7 mouse cellular contexts compared by ENCODE assay signal in the genomic region with DNA sequence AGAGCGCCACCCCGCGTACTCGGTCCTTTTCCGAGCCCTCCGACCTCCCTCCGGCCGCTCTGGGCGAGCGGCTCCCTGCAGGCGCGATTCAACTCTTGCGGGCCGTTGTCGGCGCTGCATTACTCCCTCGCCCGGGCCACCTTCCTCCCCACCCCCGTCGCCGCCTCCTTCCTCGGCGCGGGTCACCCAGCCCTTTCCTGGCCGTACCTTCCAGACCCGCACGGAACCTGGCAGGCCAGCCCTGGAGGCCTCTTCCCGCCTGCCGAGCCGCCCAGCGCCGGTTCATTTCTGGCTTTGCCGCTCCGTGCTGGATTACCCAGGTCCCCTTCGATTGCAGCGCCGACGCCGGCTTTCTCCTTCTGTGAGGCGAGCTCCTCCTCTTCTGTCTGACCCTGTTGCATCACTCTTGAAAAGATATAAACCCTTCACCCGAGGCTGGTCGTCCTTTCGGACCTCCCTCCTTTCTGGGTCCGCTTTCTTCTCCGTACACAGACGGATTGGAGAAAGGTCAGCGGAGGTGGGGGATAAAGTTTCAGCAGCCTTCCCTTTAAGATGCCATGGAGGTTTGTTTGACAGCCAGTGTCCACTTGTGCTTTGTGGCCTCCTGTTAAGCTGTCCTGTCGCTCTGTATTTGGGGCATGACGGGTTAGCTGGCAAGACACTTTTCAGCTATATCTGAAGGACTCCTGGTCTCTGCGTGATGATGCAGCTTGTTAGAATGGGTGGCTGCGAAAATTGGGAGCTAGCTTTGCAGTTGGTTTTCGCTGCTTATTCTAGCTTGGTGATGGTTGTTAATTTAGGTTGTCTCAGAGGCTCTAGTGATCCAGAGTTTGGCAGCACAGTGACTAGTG. TPM values are rescaled to one million over a fixed set of nuclear protein-coding genes. Genes with fewer than 3 reads are reported as not detected.
DNase-seq lines count a peak whose midpoint lies in the region; ATAC-seq and TF ChIP-seq lines count a peak whose summit lies in the region.

No protein-coding gene starts in this region.

- H3K4me1 ChIP-seq in hindbrain, postnatal 0 days (ENCODE audit: insufficient read depth, low read length): peaks cover 17% of the 10 kb centered on the region
- peaks cover 25% of the 10 kb centered on the region for H3K4me1 ChIP-seq in limb, embryonic 10.5 days
- H3K4me1 ChIP-seq in midbrain, embryonic 10.5 days: peaks cover 39% of the 10 kb centered on the region

- H3K4me3 ChIP-seq in hindbrain, postnatal 0 days (ENCODE audit: low read length): peak overlapping the region; percentile 91
- H3K4me3 ChIP-seq in limb, embryonic 10.5 days: peak overlapping the region; percentile 85
- peak overlapping the region; percentile 93 for H3K4me3 ChIP-seq in midbrain, embryonic 10.5 days

- H3K36me3 ChIP-seq in hindbrain, postnatal 0 days (ENCODE audit: insufficient read depth, low read length): 0 out of 2 replicates have a peak, but pooled peaks cover 3% of the 10 kb centered on the region
- peaks cover 31% of the 10 kb centered on the region for H3K36me3 ChIP-seq in limb, embryonic 10.5 days
- peaks cover 27% of the 10 kb centered on the region for H3K36me3 ChIP-seq in midbrain, embryonic 10.5 days

- no peaks in the 10 kb centered on the region for H3K27me3 ChIP-seq in hindbrain, postnatal 0 days (ENCODE audit: insufficient read depth, low read length)
- H3K27me3 ChIP-seq in limb, embryonic 10.5 days (ENCODE audit: low read depth, poor library complexity, severe bottlenecking): no peaks in the 10 kb centered on the region
- H3K27me3 ChIP-seq in midbrain, embryonic 10.5 days (ENCODE audit: low read depth, poor library complexity, severe bottlenecking): no peaks in the 10 kb centered on the region

- DNase-seq in gastrocnemius, postnatal 10 days: peak; percentile 65
- DNase-seq in hindbrain, postnatal 0 days (ENCODE audit: low spot score): peak; percentile 53
- DNase-seq in limb, embryonic 10.5 days (ENCODE audit: low spot score): peak; percentile 79
- peak; percentile 70 for DNase-seq in midbrain, embryonic 10.5 days (ENCODE audit: low spot score)
- DNase-seq in right cerebral cortex, postnatal 4 days: peak; percentile 48

- 2% methylated on average over 52 of the region's 52 CpGs for WGBS in hindbrain, postnatal 0 days
- 1% methylated on average over 52 of the region's 52 CpGs for WGBS in limb, embryonic 10.5 days
- WGBS in midbrain, embryonic 10.5 days: 3% methylated on average over 51 of the region's 52 CpGs

- peak overlapping the region; percentile 85 for H3K9ac ChIP-seq in hindbrain, postnatal 0 days (replicated peaks; ENCODE audit: low read length)

- peak overlapping the region; percentile 86 for H3K27ac ChIP-seq in hindbrain, postnatal 0 days
- peak overlapping the region; percentile 92 for H3K27ac ChIP-seq in limb, embryonic 10.5 days
- peak overlapping the region; percentile 91 for H3K27ac ChIP-seq in midbrain, embryonic 10.5 days (replicated peaks)

- TF ChIP-seq CTCF in hindbrain, postnatal 0 days (IDR thresholded peaks at IDR 0.05; ENCODE audit: low read depth): no peak; the same call in 1 of the 2 replicates

- peak overlapping the region; percentile 62 for H3K4me2 ChIP-seq in hindbrain, postnatal 0 days (ENCODE audit: low read depth, low read length)

- no peaks in the 10 kb centered on the region for H3K9me3 ChIP-seq in hindbrain, postnatal 0 days (ENCODE audit: low read length)
- no peaks in the 10 kb centered on the region for H3K9me3 ChIP-seq in limb, embryonic 10.5 days (replicated peaks)
- H3K9me3 ChIP-seq in midbrain, embryonic 10.5 days (replicated peaks): no peaks in the 10 kb centered on the region

- ATAC-seq in activated CD4-positive, CD25-positive, alpha-beta regulatory T cell, adult 4 months: peak; percentile 21
- ATAC-seq in common myeloid progenitor, adult 5-6 weeks (replicated peaks; ENCODE audit: low read depth, poor library complexity, severe bottlenecking): peak; percentile 41
- peak; percentile 56; the same call in 1 of the 2 replicates for ATAC-seq in hindbrain, postnatal 0 days

RNA-seq across cellular contexts. Expression of a gene that starts 0.8 kb away (rescaled TPM):
- polyA plus RNA-seq in activated CD4-positive, CD25-positive, alpha-beta regulatory T cell, adult 4 months (2017; shearing (Covaris generic)): 1 to 10 TPM in 1 of 2 experiments, under 1 TPM in 1; 0.93 to 1.4 TPM
- 10.5 and 13.1 TPM in 2 replicates for total RNA-seq in common myeloid progenitor, adult 5-6 weeks (2017)
- 10 to 100 TPM; 15.0 to 20.4 TPM for total RNA-seq in gastrocnemius, postnatal 10 days (2021)
- 18.1 and 19.9 TPM in 2 replicates for total RNA-seq in hindbrain, postnatal 0 days (2014; rRNA removed)
- polyA plus RNA-seq in hindbrain, postnatal 0 days (2015; fragmentation: Nextera tagmentation; extraction: Ambion mirVana): 3.4 and 3.6 TPM in 2 replicates
- polyA plus RNA-seq in limb, embryonic 10.5 days (2016; fragmentation: Nextera tagmentation; extraction: Ambion mirVana): 9.3 and 10.0 TPM in 2 replicates
- 6.3 and 6.6 TPM in 2 replicates for polyA plus RNA-seq in midbrain, embryonic 10.5 days (2016; fragmentation: Nextera tagmentation; extraction: Ambion mirVana)

RNA-seq across cellular contexts. Expression of a gene that starts 19.1 kb away (rescaled TPM):
- 100 to 1,000 TPM; 108 to 126 TPM for polyA plus RNA-seq in activated CD4-positive, CD25-positive, alpha-beta regulatory T cell, adult 4 months (2017; shearing (Covaris generic))
- 116 and 132 TPM in 2 replicates for total RNA-seq in common myeloid progenitor, adult 5-6 weeks (2017)
- total RNA-seq in gastrocnemius, postnatal 10 days (2021): 10 to 100 TPM; 93.1 to 94.1 TPM
- total RNA-seq in hindbrain, postnatal 0 days (2014; rRNA removed): 124 and 146 TPM in 2 replicates
- 235 TPM in 2 replicates for polyA plus RNA-seq in hindbrain, postnatal 0 days (2015; fragmentation: Nextera tagmentation; extraction: Ambion mirVana)
- 425 and 451 TPM in 2 replicates for polyA plus RNA-seq in limb, embryonic 10.5 days (2016; fragmentation: Nextera tagmentation; extraction: Ambion mirVana)
- polyA plus RNA-seq in midbrain, embryonic 10.5 days (2016; fragmentation: Nextera tagmentation; extraction: Ambion mirVana): 403 and 447 TPM in 2 replicates

RNA-seq across cellular contexts. Expression of a gene that starts 36.6 kb away (rescaled TPM):
- 10 to 100 TPM; 14.1 to 15.2 TPM for polyA plus RNA-seq in activated CD4-positive, CD25-positive, alpha-beta regulatory T cell, adult 4 months (2017; shearing (Covaris generic))
- 59.1 and 69.4 TPM in 2 replicates for total RNA-seq in common myeloid progenitor, adult 5-6 weeks (2017)
- total RNA-seq in gastrocnemius, postnatal 10 days (2021): 10 to 100 TPM; 76.7 to 78.6 TPM
- total RNA-seq in hindbrain, postnatal 0 days (2014; rRNA removed): 73.4 and 89.6 TPM in 2 replicates
- 10.3 and 10.5 TPM in 2 replicates for polyA plus RNA-seq in hindbrain, postnatal 0 days (2015; fragmentation: Nextera tagmentation; extraction: Ambion mirVana)
- 15.3 and 17.6 TPM in 2 replicates for polyA plus RNA-seq in limb, embryonic 10.5 days (2016; fragmentation: Nextera tagmentation; extraction: Ambion mirVana)
- 11.1 and 12.1 TPM in 2 replicates for polyA plus RNA-seq in midbrain, embryonic 10.5 days (2016; fragmentation: Nextera tagmentation; extraction: Ambion mirVana)

RNA-seq across cellular contexts. Expression of a gene that starts 52.1 kb away (rescaled TPM):
- polyA plus RNA-seq in activated CD4-positive, CD25-positive, alpha-beta regulatory T cell, adult 4 months (2017; shearing (Covaris generic)): 1 to 10 TPM; 2.5 to 3.7 TPM
- 28.7 and 40.5 TPM in 2 replicates for total RNA-seq in common myeloid progenitor, adult 5-6 weeks (2017)
- 10 to 100 TPM; 22.6 to 27.6 TPM for total RNA-seq in gastrocnemius, postnatal 10 days (2021)
- total RNA-seq in hindbrain, postnatal 0 days (2014; rRNA removed): 102 and 114 TPM in 2 replicates
- 35.0 and 35.8 TPM in 2 replicates for polyA plus RNA-seq in hindbrain, postnatal 0 days (2015; fragmentation: Nextera tagmentation; extraction: Ambion mirVana)
- 13.3 and 15.5 TPM in 2 replicates for polyA plus RNA-seq in limb, embryonic 10.5 days (2016; fragmentation: Nextera tagmentation; extraction: Ambion mirVana)
- polyA plus RNA-seq in midbrain, embryonic 10.5 days (2016; fragmentation: Nextera tagmentation; extraction: Ambion mirVana): 19.3 and 31.9 TPM in 2 replicates

RNA-seq across cellular contexts. Expression of a gene that starts 52.6 kb away (rescaled TPM):
- polyA plus RNA-seq in activated CD4-positive, CD25-positive, alpha-beta regulatory T cell, adult 4 months (2017; shearing (Covaris generic)): 10 to 100 TPM; 32.9 to 39.6 TPM
- total RNA-seq in common myeloid progenitor, adult 5-6 weeks (2017): 29.2 and 35.7 TPM in 2 replicates
- 10 to 100 TPM; 19.9 to 23.3 TPM for total RNA-seq in gastrocnemius, postnatal 10 days (2021)
- 7.7 and 15.3 TPM in 2 replicates for total RNA-seq in hindbrain, postnatal 0 days (2014; rRNA removed)
- 54.6 and 62.0 TPM in 2 replicates for polyA plus RNA-seq in hindbrain, postnatal 0 days (2015; fragmentation: Nextera tagmentation; extraction: Ambion mirVana)
- 92.8 and 93.9 TPM in 2 replicates for polyA plus RNA-seq in limb, embryonic 10.5 days (2016; fragmentation: Nextera tagmentation; extraction: Ambion mirVana)
- 95.5 and 96.3 TPM in 2 replicates for polyA plus RNA-seq in midbrain, embryonic 10.5 days (2016; fragmentation: Nextera tagmentation; extraction: Ambion mirVana)

Comparison
In these comparisons a context has a peak if more than half of its experiments do, and no peak if none do; other contexts are left out.
1. Peak in every context shown above with its lines: DNase-seq, ATAC-seq, H3K4me3 ChIP-seq and H3K27ac ChIP-seq.